Mouse (Mus musculus) thymus, postnatal 0 days (tissue): Measurements from ENCODE around the gene Tcf7l1. TPM values are rescaled to one million over a fixed set of nuclear protein-coding genes. Genes with fewer than 3 reads are reported as not detected.

ENCODE experiments used
- DNase-seq: peaks from one replicate; pipeline ENCODE4 v3.0.0-alpha.2; 2015; ENCODE audit warnings: low spot score
- polyA plus RNA-seq: library from polyadenylated mRNA; unstranded; fragments of >200 nt; fragmentation: Nextera tagmentation; extraction: Ambion mirVana; gene quantifications from 2 replicates; pipeline ENCODE4 v1.2.1, GENCODE M21; 2015

The Tcf7l1 gene
- polyA plus RNA-seq, 1 experiment from 2014 or later: 4.4 TPM

- no peak for DNase-seq
These were observed 41.9 kb downstream of the Tcf7l1 start for GRCm38 (mm10) chr6:72747156-72747555.

- DNase-seq: peak; percentile 51
These were observed 43.3 kb downstream of the Tcf7l1 start for GRCm38 (mm10) chr6:72745781-72746180.

GRCm38 (mm10) chr6:72744144-72744800 is 44.8 kb downstream of the Tcf7l1 start:
- DNase-seq: no peak

GRCm38 (mm10) chr6:72743624-72744041 is 45.4 kb downstream of the Tcf7l1 start:
- DNase-seq: no peak

- DNase-seq: no peak
These were observed 46.7 kb downstream of the Tcf7l1 start for GRCm38 (mm10) chr6:72742331-72742730.

GRCm38 (mm10) chr6:72740596-72741421 is 48.2 kb downstream of the Tcf7l1 start:
- DNase-seq: no peak

GRCm38 (mm10) chr6:72736872-72737271 is 52.2 kb downstream of the Tcf7l1 start:
- no peak for DNase-seq

GRCm38 (mm10) chr6:72735206-72735605 is 53.8 kb downstream of the Tcf7l1 start:
- peak; percentile 11 for DNase-seq

GRCm38 (mm10) chr6:72733375-72733774 is 55.7 kb downstream of the Tcf7l1 start:
- no peak for DNase-seq

- no peak for DNase-seq
These were observed 56.9 kb downstream of the Tcf7l1 start for GRCm38 (mm10) chr6:72732109-72732508.

GRCm38 (mm10) chr6:72730560-72730849 is 58.5 kb downstream of the Tcf7l1 start:
- no peak for DNase-seq

GRCm38 (mm10) chr6:72729831-72730559 is 59.1 kb downstream of the Tcf7l1 start:
- no peak for DNase-seq

- DNase-seq: no peak
These were observed 61.2 kb downstream of the Tcf7l1 start for GRCm38 (mm10) chr6:72727826-72728225.

GRCm38 (mm10) chr6:72724494-72725180 is 64.4 kb downstream of the Tcf7l1 start:
- peak; percentile 9 for DNase-seq

GRCm38 (mm10) chr6:72723731-72724385 is 65.2 kb downstream of the Tcf7l1 start:
- DNase-seq: no peak

- no peak for DNase-seq
These were observed 65.9 kb downstream of the Tcf7l1 start for GRCm38 (mm10) chr6:72723143-72723542.

- no peak for DNase-seq
These were observed 68.2 kb downstream of the Tcf7l1 start for GRCm38 (mm10) chr6:72720852-72721251.

GRCm38 (mm10) chr6:72714726-72715125 is 74.3 kb downstream of the Tcf7l1 start:
- no peak for DNase-seq

- no peak for DNase-seq
These were observed 74.8 kb downstream of the Tcf7l1 start for GRCm38 (mm10) chr6:72714250-72714649.

- DNase-seq: no peak
These were observed 77.5 kb downstream of the Tcf7l1 start for GRCm38 (mm10) chr6:72711508-72712081.
